Mouse (Mus musculus): Measurements from ENCODE around the gene Celf5. TPM values are rescaled to one million over a fixed set of nuclear protein-coding genes. Genes with fewer than 3 reads are reported as not detected.

The Celf5 gene
- polyA plus RNA-seq, 1 experiment from 2014 or later, result 0.30 TPM

GRCm38 (mm10) chr10:81424246-81425051, 58.1 kb downstream of the Celf5 start:
- WGBS, result 6% methylated on average over 25 of the region's 25 CpGs
- H3K9me3 ChIP-seq (replicated peaks; ENCODE audit: low read length), result no peaks in the 10 kb centered on the region
- DNase-seq (ENCODE audit: low spot score), result peak; percentile 69

GRCm38 (mm10) chr10:81423476-81424245, 58.8 kb downstream of the Celf5 start:
- no peak for ATAC-seq (replicated peaks; ENCODE audit: low FRiP score, low read depth)
- DNase-seq (ENCODE audit: low spot score), result no peak
- Histone ChIP-seq H3K9ac (ENCODE audit: low read depth, low read length) (no peak overlapping the region; the same call in 1 of the 2 replicates), H3K4me3 (replicated peaks; ENCODE audit: low read depth, low read length) (peak overlapping the region; percentile 12; the same call in 1 of the 2 replicates), H3K9me3 (replicated peaks; ENCODE audit: low read length) (no peaks in the 10 kb centered on the region), H3K27ac (peak overlapping the region; percentile 81; the same call in 1 of the 2 replicates), H3K36me3 (ENCODE audit: insufficient read depth, low read length) (peaks cover 15% of the 10 kb centered on the region; the same call in 1 of the 2 replicates), H3K27me3 (ENCODE audit: insufficient read depth, low read length) (no peaks in the 10 kb centered on the region), H3K4me1 (replicated peaks; ENCODE audit: insufficient read depth, low read length) (peaks cover 21% of the 10 kb centered on the region), H3K4me2 (ENCODE audit: low read length) (peak overlapping the region; percentile 89)
- 70% methylated on average over 4 of the region's 4 CpGs for WGBS
- no peak for TF ChIP-seq CTCF (IDR thresholded peaks at IDR 0.05; ENCODE audit: low read depth)

More at GRCm38 (mm10) chr10:81424246-81425051, 58.1 kb downstream of the Celf5 start:
- H3K4me2 ChIP-seq (ENCODE audit: low read length), result peak overlapping the region; percentile 89
- no peaks in the 10 kb centered on the region for H3K27me3 ChIP-seq (ENCODE audit: insufficient read depth, low read length)
- H3K4me1 ChIP-seq (replicated peaks; ENCODE audit: insufficient read depth, low read length), result peaks cover 16% of the 10 kb centered on the region
- ATAC-seq (replicated peaks; ENCODE audit: low FRiP score, low read depth), result no peak
- TF ChIP-seq CTCF (IDR thresholded peaks at IDR 0.05; ENCODE audit: low read depth), result no peak
- H3K27ac ChIP-seq, result peak overlapping the region; percentile 81
- H3K9ac ChIP-seq (ENCODE audit: low read depth, low read length), result peak overlapping the region; percentile 84; the same call in 1 of the 2 replicates
- H3K36me3 ChIP-seq (ENCODE audit: insufficient read depth, low read length), result peaks cover 8% of the 10 kb centered on the region; the same call in 1 of the 2 replicates
- H3K4me3 ChIP-seq (replicated peaks; ENCODE audit: low read depth, low read length), result peak overlapping the region; percentile 67; the same call in 1 of the 2 replicates

- Histone ChIP-seq H3K4me2 (ENCODE audit: low read length) (no peak overlapping the region), H3K27me3 (ENCODE audit: insufficient read depth, low read length) (no peaks in the 10 kb centered on the region), H3K9me3 (replicated peaks; ENCODE audit: low read length) (no peaks in the 10 kb centered on the region), H3K36me3 (ENCODE audit: insufficient read depth, low read length) (peaks cover 15% of the 10 kb centered on the region; the same call in 1 of the 2 replicates), H3K4me1 (replicated peaks; ENCODE audit: insufficient read depth, low read length) (peaks cover 21% of the 10 kb centered on the region), H3K9ac (ENCODE audit: low read depth, low read length) (no peak overlapping the region), H3K27ac (no peak overlapping the region), H3K4me3 (replicated peaks; ENCODE audit: low read depth, low read length) (no peak overlapping the region)
- DNase-seq (ENCODE audit: low spot score) (no peak), ATAC-seq (replicated peaks; ENCODE audit: low FRiP score, low read depth) (no peak)
- TF ChIP-seq CTCF (IDR thresholded peaks at IDR 0.05; ENCODE audit: low read depth), result no peak
- 95% methylated on average over 3 of the region's 3 CpGs for WGBS
These were observed 59.8 kb downstream of the Celf5 start for GRCm38 (mm10) chr10:81422661-81423217.

GRCm38 (mm10) chr10:81422191-81422590, 60.3 kb downstream of the Celf5 start:
- H3K9ac ChIP-seq (ENCODE audit: low read depth, low read length), result no peak overlapping the region; the same call in 1 of the 2 replicates
- WGBS, result 69% methylated on average over 6 of the region's 6 CpGs
- no peak overlapping the region for H3K4me2 ChIP-seq (ENCODE audit: low read length)
- DNase-seq (ENCODE audit: low spot score), result no peak
- no peaks in the 10 kb centered on the region for H3K27me3 ChIP-seq (ENCODE audit: insufficient read depth, low read length)
- no peak for ATAC-seq (replicated peaks; ENCODE audit: low FRiP score, low read depth)
- no peak overlapping the region for H3K4me3 ChIP-seq (replicated peaks; ENCODE audit: low read depth, low read length)
- H3K4me1 ChIP-seq (replicated peaks; ENCODE audit: insufficient read depth, low read length), result peaks cover 26% of the 10 kb centered on the region
- TF ChIP-seq CTCF (IDR thresholded peaks at IDR 0.05; ENCODE audit: low read depth), result no peak
- H3K27ac ChIP-seq, result no peak overlapping the region
- no peaks in the 10 kb centered on the region for H3K9me3 ChIP-seq (replicated peaks; ENCODE audit: low read length)
- H3K36me3 ChIP-seq (ENCODE audit: insufficient read depth, low read length), result peaks cover 15% of the 10 kb centered on the region; the same call in 1 of the 2 replicates

GRCm38 (mm10) chr10:81421797-81422100, 60.8 kb downstream of the Celf5 start:
- Histone ChIP-seq H3K4me3 (replicated peaks; ENCODE audit: low read depth, low read length) (no peak overlapping the region), H3K27me3 (ENCODE audit: insufficient read depth, low read length) (no peaks in the 10 kb centered on the region), H3K4me2 (ENCODE audit: low read length) (no peak overlapping the region), H3K27ac (no peak overlapping the region), H3K4me1 (replicated peaks; ENCODE audit: insufficient read depth, low read length) (peaks cover 31% of the 10 kb centered on the region), H3K9ac (ENCODE audit: low read depth, low read length) (no peak overlapping the region), H3K9me3 (replicated peaks; ENCODE audit: low read length) (no peaks in the 10 kb centered on the region), H3K36me3 (ENCODE audit: insufficient read depth, low read length) (peaks cover 15% of the 10 kb centered on the region; the same call in 1 of the 2 replicates)
- ATAC-seq (replicated peaks; ENCODE audit: low FRiP score, low read depth) (no peak), DNase-seq (ENCODE audit: low spot score) (no peak)
- TF ChIP-seq CTCF (IDR thresholded peaks at IDR 0.05; ENCODE audit: low read depth), result no peak
- WGBS, result 74% methylated on average over 5 of the region's 5 CpGs
